13 mouse cellular contexts compared by ENCODE assay signal in genomic region chr16:55951679-55952327, GRCm38 (mm10). TPM values are rescaled to one million over a fixed set of nuclear protein-coding genes. Genes with fewer than 3 reads are reported as not detected.
A peak's percentile ranks its signal among the peaks of the same experiment; 100 is the strongest.
DNase-seq lines count a peak whose midpoint lies in the region; ATAC-seq and TF ChIP-seq lines count a peak whose summit lies in the region.
"Had no signal": no experiment of that assay in that cellular context is flagged by ENCODE, and none has a peak within 500 bp of the region (broad histone marks: within the 10 kb centered on the region; RNA-seq: fewer than 3 reads in every experiment).

No protein-coding gene starts in this region.

- whole genome bisulfite sequencing in midbrain, embryonic 11.5 days = 83% methylated on average over 7 of the region's 7 CpGs
- WGBS in midbrain, postnatal 0 days = 77% methylated on average over 7 of the region's 7 CpGs
- WGBS in liver, embryonic 13.5 days (ENCODE audit: insufficient replicate concordance) = 45% methylated on average over 7 of the region's 7 CpGs

- H3K4me3 ChIP-seq in midbrain, embryonic 11.5 days (ENCODE audit: low read depth, low read length) = no peak overlapping the region
- H3K4me3 ChIP-seq in midbrain, postnatal 0 days (ENCODE audit: low read depth, low read length) = no peak overlapping the region
- peak overlapping the region; percentile 48; the same call in 1 of the 2 replicates for H3K4me3 ChIP-seq in liver, embryonic 13.5 days (replicated peaks)
- H3K4me3 ChIP-seq: heart, embryonic 12.5 days; hindbrain, embryonic 12.5 days; midbrain, embryonic 13.5 days; neural tube, embryonic 13.5 days had no signal

- no peak for ATAC-seq in CD4-positive, CD25-positive, alpha-beta regulatory T cell, adult 4 months
- 0 out of 2 replicates have a peak, but pooled peaks have one; percentile 35 for ATAC-seq in midbrain, embryonic 11.5 days (ENCODE audit: low FRiP score)
- no peak for ATAC-seq in midbrain, postnatal 0 days (ENCODE audit: low FRiP score)
- ATAC-seq in liver, embryonic 13.5 days (ENCODE audit: low read depth) = peak; percentile 49; the same call in 1 of the 2 replicates

- intact Hi-C loops in left cerebral cortex, postnatal 4 days (cut with DNase I) = no loop called here

- no peak overlapping the region for H3K4me2 ChIP-seq in midbrain, embryonic 11.5 days
- no peak overlapping the region for H3K4me2 ChIP-seq in midbrain, postnatal 0 days (ENCODE audit: low read depth, low read length, poor library complexity, severe bottlenecking)
- peak overlapping the region; percentile 64 for H3K4me2 ChIP-seq in liver, embryonic 13.5 days
- H3K4me2 ChIP-seq: heart, embryonic 12.5 days; midbrain, embryonic 13.5 days had no signal

- DNase-seq in CD4-positive, CD25-positive, alpha-beta regulatory T cell, adult 2 months (ENCODE audit: low read depth, low spot score) = peak; percentile 63
- peak; percentile 12 for DNase-seq in midbrain, embryonic 11.5 days (ENCODE audit: low spot score, missing footprints)
- no peak for DNase-seq in midbrain, postnatal 0 days (ENCODE audit: low spot score)
- no peak for DNase-seq in liver, embryonic 13.5 days
- DNase-seq in naive thymus-derived CD4-positive, alpha-beta T cell, adult 2 months (ENCODE audit: low read depth) = peak; percentile 42
- DNase-seq in left cerebral cortex, postnatal 4 days = no peak
- no peak for DNase-seq in kidney, postnatal 36 days

- H3K4me1 ChIP-seq in midbrain, embryonic 11.5 days (ENCODE audit: control insufficient read depth, insufficient read depth, low read length) = no peaks in the 10 kb centered on the region
- H3K4me1 ChIP-seq in midbrain, postnatal 0 days (ENCODE audit: insufficient read depth, low read length) = no peaks in the 10 kb centered on the region
- peaks cover 7% of the 10 kb centered on the region for H3K4me1 ChIP-seq in liver, embryonic 13.5 days (replicated peaks)
- H3K4me1 ChIP-seq: heart, embryonic 12.5 days; hindbrain, embryonic 12.5 days; lung, embryonic 15.5 days; midbrain, embryonic 13.5 days; neural tube, embryonic 13.5 days had no signal

- no peaks in the 10 kb centered on the region for H3K9me3 ChIP-seq in midbrain, embryonic 11.5 days (ENCODE audit: control insufficient read depth, low read length)
- no peaks in the 10 kb centered on the region for H3K9me3 ChIP-seq in midbrain, postnatal 0 days (ENCODE audit: low read length)
- H3K9me3 ChIP-seq in liver, embryonic 13.5 days (replicated peaks) = no peaks in the 10 kb centered on the region
- H3K9me3 ChIP-seq: heart, embryonic 12.5 days; hindbrain, embryonic 12.5 days; lung, embryonic 15.5 days; midbrain, embryonic 13.5 days; neural tube, embryonic 13.5 days had no signal

- no peak overlapping the region for H3K9ac ChIP-seq in midbrain, embryonic 11.5 days (ENCODE audit: low read length)
- H3K9ac ChIP-seq in midbrain, postnatal 0 days (replicated peaks; ENCODE audit: low read length, poor library complexity, severe bottlenecking) = no peak overlapping the region
- H3K9ac ChIP-seq in liver, embryonic 13.5 days = peak overlapping the region; percentile 46
- H3K9ac ChIP-seq: heart, embryonic 12.5 days; hindbrain, embryonic 12.5 days; lung, embryonic 15.5 days; midbrain, embryonic 13.5 days; neural tube, embryonic 13.5 days had no signal

- H3K27ac ChIP-seq in midbrain, embryonic 11.5 days (ENCODE audit: low read depth, low read length) = no peak overlapping the region
- no peak overlapping the region for H3K27ac ChIP-seq in midbrain, postnatal 0 days (ENCODE audit: low read depth, low read length)
- no peak overlapping the region for H3K27ac ChIP-seq in liver, embryonic 13.5 days
- H3K27ac ChIP-seq: hindbrain, embryonic 12.5 days; lung, embryonic 15.5 days; midbrain, embryonic 13.5 days; neural tube, embryonic 13.5 days had no signal

- no peaks in the 10 kb centered on the region for H3K36me3 ChIP-seq in midbrain, embryonic 11.5 days (ENCODE audit: control insufficient read depth, insufficient read depth, low read length)
- no peaks in the 10 kb centered on the region for H3K36me3 ChIP-seq in midbrain, postnatal 0 days (ENCODE audit: insufficient read depth, low read length)
- H3K36me3 ChIP-seq in liver, embryonic 13.5 days = no peaks in the 10 kb centered on the region
- H3K36me3 ChIP-seq: heart, embryonic 12.5 days; hindbrain, embryonic 12.5 days; lung, embryonic 15.5 days; midbrain, embryonic 13.5 days; neural tube, embryonic 13.5 days had no signal

- H3K27me3 ChIP-seq in midbrain, embryonic 11.5 days (ENCODE audit: control insufficient read depth, insufficient read depth, low read length) = no peaks in the 10 kb centered on the region
- no peaks in the 10 kb centered on the region for H3K27me3 ChIP-seq in midbrain, postnatal 0 days (ENCODE audit: insufficient read depth, low read length)
- no peaks in the 10 kb centered on the region for H3K27me3 ChIP-seq in liver, embryonic 13.5 days
- H3K27me3 ChIP-seq: heart, embryonic 12.5 days; hindbrain, embryonic 12.5 days; lung, embryonic 15.5 days; midbrain, embryonic 13.5 days; neural tube, embryonic 13.5 days had no signal

- TF ChIP-seq CTCF in midbrain, postnatal 0 days (IDR thresholded peaks at IDR 0.05) = no peak

RNA-seq across cellular contexts. Expression of gene Rpl24, which starts 14.3 kb away (rescaled TPM):
- 1,000 to 10,000 TPM; 1,557 to 1,698 TPM for polyA plus RNA-seq in CD4-positive, CD25-positive, alpha-beta regulatory T cell, adult 4 months (2017; shearing (Covaris generic))
- 842 and 869 TPM in 2 replicates for polyA plus RNA-seq in midbrain, embryonic 11.5 days (2014; fragmentation: Nextera tagmentation; extraction: Ambion mirVana)
- 306 and 343 TPM in 2 replicates for total RNA-seq in midbrain, postnatal 0 days (2014; rRNA removed)
- polyA plus RNA-seq in midbrain, postnatal 0 days (2015; fragmentation: Nextera tagmentation; extraction: Ambion mirVana) = 488 and 533 TPM in 2 replicates
- 547 and 605 TPM in 2 replicates for polyA plus RNA-seq in liver, embryonic 13.5 days (2015; fragmentation: Nextera tagmentation; extraction: Ambion mirVana)
- 100 to 1,000 TPM; 527 to 578 TPM for total RNA-seq in left cerebral cortex, postnatal 4 days (2021)

RNA-seq across cellular contexts. Expression of gene Cep97, which starts 17.1 kb away (rescaled TPM):
- 10 to 100 TPM; 24.5 to 30.9 TPM for polyA plus RNA-seq in CD4-positive, CD25-positive, alpha-beta regulatory T cell, adult 4 months (2017; shearing (Covaris generic))
- 18.3 and 19.7 TPM in 2 replicates for polyA plus RNA-seq in midbrain, embryonic 11.5 days (2014; fragmentation: Nextera tagmentation; extraction: Ambion mirVana)
- 7.7 and 11.5 TPM in 2 replicates for total RNA-seq in midbrain, postnatal 0 days (2014; rRNA removed)
- 6.1 and 6.8 TPM in 2 replicates for polyA plus RNA-seq in midbrain, postnatal 0 days (2015; fragmentation: Nextera tagmentation; extraction: Ambion mirVana)
- 5.7 and 6.5 TPM in 2 replicates for polyA plus RNA-seq in liver, embryonic 13.5 days (2015; fragmentation: Nextera tagmentation; extraction: Ambion mirVana)
- 10 to 100 TPM in 1 of 2 experiments, 1 to 10 TPM in 1; 8.9 to 11.2 TPM for total RNA-seq in left cerebral cortex, postnatal 4 days (2021)

RNA-seq across cellular contexts. Expression of gene Zbtb11, which starts 21.9 kb away (rescaled TPM):
- polyA plus RNA-seq in CD4-positive, CD25-positive, alpha-beta regulatory T cell, adult 4 months (2017; shearing (Covaris generic)) = 10 to 100 TPM; 30.3 to 37.4 TPM
- polyA plus RNA-seq in midbrain, embryonic 11.5 days (2014; fragmentation: Nextera tagmentation; extraction: Ambion mirVana) = 15.9 TPM in 2 replicates
- total RNA-seq in midbrain, postnatal 0 days (2014; rRNA removed) = 18.5 and 27.2 TPM in 2 replicates
- 17.6 and 19.3 TPM in 2 replicates for polyA plus RNA-seq in midbrain, postnatal 0 days (2015; fragmentation: Nextera tagmentation; extraction: Ambion mirVana)
- 10.9 and 13.1 TPM in 2 replicates for polyA plus RNA-seq in liver, embryonic 13.5 days (2015; fragmentation: Nextera tagmentation; extraction: Ambion mirVana)
- total RNA-seq in left cerebral cortex, postnatal 4 days (2021) = 10 to 100 TPM; 29.1 to 31.8 TPM

RNA-seq across cellular contexts. Expression of gene Nxpe3, which starts 56.7 kb away (rescaled TPM):
- polyA plus RNA-seq in CD4-positive, CD25-positive, alpha-beta regulatory T cell, adult 4 months (2017; shearing (Covaris generic)) = 10 to 100 TPM; 13.6 to 27.9 TPM
- polyA plus RNA-seq in midbrain, embryonic 11.5 days (2014; fragmentation: Nextera tagmentation; extraction: Ambion mirVana) = 1.1 TPM in 2 replicates
- 2.0 and 2.7 TPM in 2 replicates for total RNA-seq in midbrain, postnatal 0 days (2014; rRNA removed)
- 0.77 and 1.1 TPM in 2 replicates for polyA plus RNA-seq in midbrain, postnatal 0 days (2015; fragmentation: Nextera tagmentation; extraction: Ambion mirVana)
- polyA plus RNA-seq in liver, embryonic 13.5 days (2015; fragmentation: Nextera tagmentation; extraction: Ambion mirVana) = 0.51 and 0.54 TPM in 2 replicates
- 1 to 10 TPM; 5.6 to 6.2 TPM for total RNA-seq in left cerebral cortex, postnatal 4 days (2021)

Comparison
In these comparisons a context has a peak if more than half of its experiments do, and no peak if none do; other contexts are left out.
1. DNase-seq: peak in CD4-positive, CD25-positive, alpha-beta regulatory T cell, adult 2 months (single experiment), midbrain, embryonic 11.5 days (single experiment) and naive thymus-derived CD4-positive, alpha-beta T cell, adult 2 months (single experiment); none in midbrain, postnatal 0 days (single experiment), liver, embryonic 13.5 days (single experiment), left cerebral cortex, postnatal 4 days (single experiment) and kidney, postnatal 36 days (0 of 2).
2. ATAC-seq: peak in midbrain, embryonic 11.5 days (single experiment) and liver, embryonic 13.5 days (single experiment); none in CD4-positive, CD25-positive, alpha-beta regulatory T cell, adult 4 months (single experiment) and midbrain, postnatal 0 days (single experiment).